Mouse (Mus musculus): ENCODE data around the gene Catsper4.

GRCm38 (mm10) chr4:134164591-134164990 is 62.6 kb downstream of the Catsper4 start:
- TF ChIP-seq CTCF (IDR thresholded peaks at IDR 0.05; ENCODE audit: extremely low read depth, insufficient read depth, low read length): no peak
- TF ChIP-seq POLR2A (IDR thresholded peaks at IDR 0.05; ENCODE audit: extremely low read depth, insufficient read depth, low read length): no peak

Measured in cortical plate, adult 2 months (tissue).